Mouse (Mus musculus) activated CD4-positive, CD25-positive, alpha-beta regulatory T cell (primary cell): ENCODE measurements around the gene Rce1. TPM values are rescaled to one million over a fixed set of nuclear protein-coding genes. Genes with fewer than 3 reads are reported as not detected.

Experiments
- polyA plus RNA-seq, 2 experiments: library from polyadenylated mRNA; unstranded; fragments of 100-300 nt; shearing (Covaris generic); gene quantifications; one replicate each; pipeline ENCODE4 v1.2.1; 2017

Rce1 gene
- polyA plus RNA-seq, result 10 to 100 TPM; 55.2 to 61.6 TPM

DNA sequence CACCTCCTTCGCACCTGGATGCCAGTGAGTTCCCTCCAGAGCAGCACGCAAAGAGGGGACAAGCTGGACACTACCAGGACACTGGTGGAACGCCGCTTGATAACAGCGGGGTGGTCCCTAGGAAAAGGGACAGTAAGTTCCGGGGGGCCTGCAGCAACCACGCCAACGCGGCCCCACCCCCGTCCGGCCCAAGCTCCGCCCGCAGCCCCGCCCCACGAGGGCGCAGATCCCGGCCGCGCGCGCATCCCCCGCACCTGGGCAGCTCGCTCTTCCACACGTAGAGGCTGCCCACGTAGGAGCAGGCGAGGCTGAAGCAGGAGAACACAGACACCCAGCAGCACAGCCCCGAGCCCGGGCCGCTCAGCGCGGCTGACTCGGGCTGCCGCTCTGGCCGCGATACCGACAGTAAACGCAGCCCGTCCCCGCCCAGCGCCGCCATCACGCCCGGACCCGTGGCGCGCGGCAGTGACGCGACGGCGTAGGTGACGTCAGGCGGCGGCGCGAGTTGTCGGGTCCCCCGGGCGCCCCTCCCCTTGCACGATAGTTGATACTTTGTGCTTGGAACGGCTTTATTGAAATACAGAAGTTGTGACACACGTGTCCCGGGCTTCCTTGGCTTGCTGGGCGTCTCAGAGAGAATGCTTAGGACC lies at the start of gene Rce1:
Gene Rce1, minus strand, starts transcription at position 463 of the 650 bp plus-strand sequence.

DNA sequence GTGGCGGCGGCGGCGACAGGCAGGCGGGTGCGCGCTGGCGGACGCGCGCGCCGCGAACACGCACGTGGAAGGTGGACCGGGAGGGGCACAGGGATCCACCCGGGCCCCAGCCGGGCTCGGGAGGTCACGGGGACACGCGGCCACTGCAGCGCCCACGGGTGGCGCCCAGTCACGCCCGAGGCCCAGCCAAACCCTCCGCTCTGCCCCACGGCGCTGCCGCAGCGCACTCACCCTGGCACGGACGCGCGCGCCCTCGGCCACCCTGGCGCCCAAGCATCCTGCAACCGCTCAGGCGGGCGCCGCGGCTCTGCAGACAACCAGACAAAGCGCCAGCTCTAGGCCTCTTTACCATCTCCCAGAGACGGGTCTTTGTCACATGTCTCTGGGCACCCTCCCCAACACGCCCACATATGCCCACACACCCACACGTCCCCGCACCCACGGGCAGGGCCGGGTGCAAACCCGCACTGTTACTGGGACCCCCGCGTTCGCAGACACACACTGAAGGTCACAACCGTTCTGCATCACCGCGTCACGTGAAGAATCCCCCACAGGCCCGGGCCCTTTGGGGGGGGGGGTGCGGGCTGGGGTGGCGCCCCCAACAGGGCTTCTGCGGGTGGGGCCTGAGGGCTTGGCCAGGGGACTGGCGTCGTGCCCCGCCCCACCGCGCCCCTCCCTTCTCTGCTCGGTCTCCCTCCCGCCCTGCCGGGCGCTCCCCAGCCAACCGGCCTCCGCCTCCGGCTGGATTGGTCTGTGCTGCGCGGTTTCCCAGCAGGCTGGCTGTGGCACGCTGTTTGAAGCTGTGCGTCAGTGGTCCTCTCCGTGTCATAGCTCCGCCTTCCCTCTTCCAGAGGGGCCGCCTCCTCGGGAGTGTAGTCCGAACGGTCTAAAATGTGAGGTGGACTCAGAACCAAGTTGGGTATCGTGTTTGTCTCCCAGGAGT lies 10.0 kb downstream of the Rce1 start, which contains the start of gene Lrfn4:
Gene Lrfn4, minus strand, starts transcription at position 517 of the 943 bp plus-strand sequence.

Other genes with a start within 250 kb of the Rce1 start
- gene Kdm2a, start 227.4 kb downstream of the Rce1 start, polyA plus RNA-seq, result 10 to 100 TPM; 51.4 to 63.5 TPM
- gene Rhod, start 186.2 kb downstream of the Rce1 start, polyA plus RNA-seq, result 10 to 100 TPM in 1 of 2 experiments, not detected in 1; 11.2 TPM
- gene Syt12, start 148.2 kb downstream of the Rce1 start, polyA plus RNA-seq, result under 1 TPM in 1 of 2 experiments, not detected in 1; 0.16 TPM
- not detected for gene 2010003K11Rik, start 127.1 kb downstream of the Rce1 start, polyA plus RNA-seq
- gene Pcx, start 115.2 kb downstream of the Rce1 start, polyA plus RNA-seq, result 1 to 10 TPM in 1 of 2 experiments, under 1 TPM in 1; 0.64 to 2.2 TPM
- 1 to 10 TPM in 1 of 2 experiments, under 1 TPM in 1; 0.42 to 1.0 TPM for gene Lrfn4, start 10.0 kb downstream of the Rce1 start, polyA plus RNA-seq
- under 1 TPM in 1 of 2 experiments, not detected in 1; 0.74 TPM for gene Gm960, start 73.0 kb upstream of the Rce1 start, polyA plus RNA-seq
- gene Sptbn2, start 85.5 kb upstream of the Rce1 start, polyA plus RNA-seq, result under 1 TPM; 0.18 to 0.80 TPM
- gene Rbm4b, start 130.9 kb upstream of the Rce1 start, polyA plus RNA-seq, result 10 to 100 TPM; 35.8 TPM
- gene Rbm4, start 168.3 kb upstream of the Rce1 start, polyA plus RNA-seq, result 10 to 100 TPM; 47.2 to 53.7 TPM
- 10 to 100 TPM; 24.6 to 37.9 TPM for gene Gm21992, start 186.0 kb upstream of the Rce1 start, polyA plus RNA-seq
- 10 to 100 TPM; 37.0 to 61.2 TPM for gene Rbm14, start 186.0 kb upstream of the Rce1 start, polyA plus RNA-seq
- 100 to 1,000 TPM; 132 to 164 TPM for gene Ccs, start 213.7 kb upstream of the Rce1 start, polyA plus RNA-seq
- gene Ccdc87, start 213.7 kb upstream of the Rce1 start, polyA plus RNA-seq, result under 1 TPM; 0.05 to 0.41 TPM
- 1 to 10 TPM; 3.3 to 6.6 TPM for gene Ctsf, start 229.5 kb upstream of the Rce1 start, polyA plus RNA-seq